In genomic region chr6:83381510-83382491, GRCm38 (mm10) we compare ENCODE assay signal across 8 mouse cellular contexts. TPM values are rescaled to one million over a fixed set of nuclear protein-coding genes. Genes with fewer than 3 reads are reported as not detected.
DNase-seq lines count a peak whose midpoint lies in the region; ATAC-seq lines count a peak whose summit lies in the region.
"Had no signal": no experiment of that assay in that cellular context is flagged by ENCODE, and none has a peak within 500 bp of the region (broad histone marks: within the 10 kb centered on the region; RNA-seq: fewer than 3 reads in every experiment).

No protein-coding gene starts in this region.

- H3K27me3 ChIP-seq in limb, embryonic 10.5 days (ENCODE audit: low read depth, poor library complexity, severe bottlenecking): no peaks in the 10 kb centered on the region
- H3K27me3 ChIP-seq: lung, embryonic 15.5 days had no signal

- peak; percentile 96 for ATAC-seq in common myeloid progenitor, adult 5-6 weeks (replicated peaks; ENCODE audit: low read depth, poor library complexity, severe bottlenecking)

- no peak overlapping the region for H3K27ac ChIP-seq in limb, embryonic 10.5 days
- H3K27ac ChIP-seq: lung, embryonic 15.5 days had no signal

- peak; percentile 80 for DNase-seq in MEL-GATA-1-ER (ENCODE audit: extremely low read depth, low read depth)
- peak; percentile 54 to 63 for DNase-seq in heart, postnatal 14 days
- peak; percentile 59 for DNase-seq in naive thymus-derived CD4-positive, alpha-beta T cell, adult 2 months (ENCODE audit: low read depth)
- no peak for DNase-seq in kidney, postnatal 14 days
- no peak for DNase-seq in right cerebral cortex, adult 18-20 months
- no peak for DNase-seq in limb, embryonic 10.5 days (ENCODE audit: low spot score)

- no peaks in the 10 kb centered on the region for H3K9me3 ChIP-seq in limb, embryonic 10.5 days (replicated peaks)
- H3K9me3 ChIP-seq: lung, embryonic 15.5 days had no signal

- H3K4me1 ChIP-seq in limb, embryonic 10.5 days: no peaks in the 10 kb centered on the region
- H3K4me1 ChIP-seq: lung, embryonic 15.5 days had no signal

- H3K36me3 ChIP-seq in limb, embryonic 10.5 days: peaks cover 98% of the 10 kb centered on the region

- no peak overlapping the region for H3K4me3 ChIP-seq in limb, embryonic 10.5 days
- H3K4me3 ChIP-seq: lung, embryonic 15.5 days had no signal

- WGBS in limb, embryonic 10.5 days: 93% methylated on average over 10 of the region's 10 CpGs

- intact Hi-C loops in heart, postnatal 14 days (cut with DNase I): no loop called here

RNA-seq across cellular contexts. Expression of gene Bola3, which starts 32.9 kb away (rescaled TPM):
- total RNA-seq in common myeloid progenitor, adult 5-6 weeks (2017): 89.1 and 97.5 TPM in 2 replicates
- 100 to 1,000 TPM; 297 to 299 TPM for total RNA-seq in heart, postnatal 14 days (2021)
- polyA plus RNA-seq in limb, embryonic 10.5 days (2016; fragmentation: Nextera tagmentation; extraction: Ambion mirVana): 162 and 171 TPM in 2 replicates

RNA-seq across cellular contexts. Expression of gene Mob1a, which starts 56.0 kb away (rescaled TPM):
- total RNA-seq in common myeloid progenitor, adult 5-6 weeks (2017): 112 and 127 TPM in 2 replicates
- 10 to 100 TPM; 29.3 to 30.0 TPM for total RNA-seq in heart, postnatal 14 days (2021)
- polyA plus RNA-seq in limb, embryonic 10.5 days (2016; fragmentation: Nextera tagmentation; extraction: Ambion mirVana): 54.1 and 63.3 TPM in 2 replicates

RNA-seq across cellular contexts. Expression of gene Mthfd2, which starts 56.1 kb away (rescaled TPM):
- total RNA-seq in common myeloid progenitor, adult 5-6 weeks (2017): 24.1 and 27.0 TPM in 2 replicates
- 1 to 10 TPM; 4.4 to 5.9 TPM for total RNA-seq in heart, postnatal 14 days (2021)
- polyA plus RNA-seq in limb, embryonic 10.5 days (2016; fragmentation: Nextera tagmentation; extraction: Ambion mirVana): 64.9 and 94.0 TPM in 2 replicates

Comparison
In these comparisons a context has a peak if more than half of its experiments do, and no peak if none do; other contexts are left out.
1. DNase-seq: peak in MEL-GATA-1-ER (single experiment), heart, postnatal 14 days (2 of 2) and naive thymus-derived CD4-positive, alpha-beta T cell, adult 2 months (single experiment); none in kidney, postnatal 14 days (single experiment), right cerebral cortex, adult 18-20 months (single experiment) and limb, embryonic 10.5 days (single experiment).